Mouse (Mus musculus): Measurements from ENCODE around the gene Tapbp. TPM values are rescaled to one million over a fixed set of nuclear protein-coding genes. Genes with fewer than 3 reads are reported as not detected.
"Not testable (repeated sequence)": the region's sequence is repeated elsewhere in the genome, so short reads cannot be mapped to it uniquely, and the experiment has no call there.

Tapbp gene
- 10 to 100 TPM; 31.8 to 34.7 TPM for total RNA-seq (2021)
- long read RNA-seq, experiment 1, transcript Tapbp-206 (8 exons, 2,589 nt): major isoform, 6 of 20 reads
- long read RNA-seq, experiment 1, transcript Tapbp-201 (8 exons, 2,898 nt): minor isoform, 5 of 20 reads
- long read RNA-seq, experiment 1, partial matches to known transcripts: 6 of 20 reads
- long read RNA-seq, experiment 1, other reads (novel, unspliced or antisense): 3 of 20 reads
- long read RNA-seq, experiment 2, transcript Tapbp-206 (8 exons, 2,589 nt): minor isoform, 7 of 29 reads
- long read RNA-seq, experiment 2, transcript Tapbp-201 (8 exons, 2,898 nt): major isoform, 16 of 29 reads
- long read RNA-seq, experiment 2, partial matches to known transcripts: 3 of 29 reads
- long read RNA-seq, experiment 2, other reads (novel, unspliced or antisense): 3 of 29 reads

- intact Hi-C loops (cut with DNase I): no loop called here
Measured at GRCm38 (mm10) chr17:33915671-33916250, at the start of gene Tapbp, which contains the start of gene Zbtb22. Gene Tapbp (plus strand): TSS chr17:33915899. Gene Zbtb22 (plus strand): TSS chr17:33915904.

GRCm38 (mm10) chr17:33873537-33873936 lies 42.2 kb upstream of the Tapbp start, which contains the start of gene Gm7029:
Gene Gm7029 (plus strand): TSS chr17:33873837.
- intact Hi-C loops (cut with DNase I): not testable (repeated sequence)

More at GRCm38 (mm10) chr17:33915671-33916250, at the start of gene Tapbp, which contains the start of gene Zbtb22:
- DNase-seq: peak; percentile 89 to 94

GRCm38 (mm10) chr17:33874411-33874810 lies 41.3 kb upstream of the Tapbp start:
- intact Hi-C loops (cut with DNase I): no loop called here

More at GRCm38 (mm10) chr17:33873537-33873936, 42.2 kb upstream of the Tapbp start, which contains the start of gene Gm7029:
- not testable (repeated sequence) for DNase-seq

GRCm38 (mm10) chr17:33875797-33876196 lies 39.9 kb upstream of the Tapbp start:
- DNase-seq; intact Hi-C loops (cut with DNase I): not testable (repeated sequence)

More at GRCm38 (mm10) chr17:33874411-33874810, 41.3 kb upstream of the Tapbp start:
- no peak for DNase-seq

- intact Hi-C loops (cut with DNase I); DNase-seq: not testable (repeated sequence)
Measured at GRCm38 (mm10) chr17:33884320-33884719, 31.4 kb upstream of the Tapbp start.

GRCm38 (mm10) chr17:33887802-33888201 lies 27.9 kb upstream of the Tapbp start:
- DNase-seq; intact Hi-C loops (cut with DNase I): not testable (repeated sequence)

- intact Hi-C loops (cut with DNase I); DNase-seq: not testable (repeated sequence)
Measured at GRCm38 (mm10) chr17:33888230-33888629, 27.5 kb upstream of the Tapbp start.

GRCm38 (mm10) chr17:33889941-33890532 lies 25.7 kb upstream of the Tapbp start:
- intact Hi-C loops (cut with DNase I); DNase-seq: not testable (repeated sequence)

- intact Hi-C loops (cut with DNase I): no loop called here
- DNase-seq: peak; percentile 99
Measured at GRCm38 (mm10) chr17:33890533-33891059, 25.1 kb upstream of the Tapbp start, which contains the start of gene Kifc1. Gene Kifc1 (minus strand): TSS chr17:33890661.

GRCm38 (mm10) chr17:33891357-33891756 lies 24.3 kb upstream of the Tapbp start:
- intact Hi-C loops (cut with DNase I): no loop called here
- DNase-seq: no peak

GRCm38 (mm10) chr17:33891892-33892291 lies 23.8 kb upstream of the Tapbp start:
- DNase-seq; intact Hi-C loops (cut with DNase I): not testable (repeated sequence)

GRCm38 (mm10) chr17:33892429-33892828 lies 23.3 kb upstream of the Tapbp start:
- intact Hi-C loops (cut with DNase I): no loop called here
- DNase-seq: no peak

- DNase-seq; intact Hi-C loops (cut with DNase I): not testable (repeated sequence)
Measured at GRCm38 (mm10) chr17:33893011-33893410, 22.7 kb upstream of the Tapbp start.

- DNase-seq: no peak
- intact Hi-C loops (cut with DNase I): no loop called here
Measured at GRCm38 (mm10) chr17:33897114-33897794, 18.4 kb upstream of the Tapbp start.

GRCm38 (mm10) chr17:33898193-33898592 lies 17.5 kb upstream of the Tapbp start:
- DNase-seq; intact Hi-C loops (cut with DNase I): not testable (repeated sequence)

- DNase-seq: no peak
- intact Hi-C loops (cut with DNase I): no loop called here
Measured at GRCm38 (mm10) chr17:33899642-33900041, 16.1 kb upstream of the Tapbp start.

- no peak for DNase-seq
- intact Hi-C loops (cut with DNase I): no loop called here
Measured at GRCm38 (mm10) chr17:33900281-33900988, 15.3 kb upstream of the Tapbp start.

GRCm38 (mm10) chr17:33900989-33901314 lies 14.7 kb upstream of the Tapbp start:
- DNase-seq: no peak

GRCm38 (mm10) chr17:33901653-33902052 lies 14.0 kb upstream of the Tapbp start:
- intact Hi-C loops (cut with DNase I): no loop called here

More at GRCm38 (mm10) chr17:33900989-33901314, 14.7 kb upstream of the Tapbp start:
- intact Hi-C loops (cut with DNase I): no loop called here

More at GRCm38 (mm10) chr17:33901653-33902052, 14.0 kb upstream of the Tapbp start:
- DNase-seq: no peak
